Mouse (Mus musculus) liver, embryonic 11.5 days (tissue): ENCODE measurements around the gene Aldh1a2. TPM values are rescaled to one million over a fixed set of nuclear protein-coding genes. Genes with fewer than 3 reads are reported as not detected.

Experiments used
- polyA plus RNA-seq: library from polyadenylated mRNA; unstranded; fragments of >200 nt; fragmentation: Nextera tagmentation; extraction: Ambion mirVana; gene quantifications from 2 replicates; pipeline ENCODE4 v1.2.1, GENCODE M21; 2014

The Aldh1a2 gene
- polyA plus RNA-seq, 1 experiment from 2014 or later, result 19.6 TPM

Other genes with a start within 250 kb of the Aldh1a2 start
- gene Aqp9, start 47.1 kb upstream of the Aldh1a2 start, polyA plus RNA-seq, result 13.6 and 15.2 TPM in 2 replicates